Mouse (Mus musculus): ENCODE results near the gene Vmn1r123. TPM values are rescaled to one million over a fixed set of nuclear protein-coding genes. Genes with fewer than 3 reads are reported as not detected.
"Not testable (repeated sequence)": the region's sequence is repeated elsewhere in the genome, so short reads cannot be mapped to it uniquely, and the experiment has no call there.

Gene Vmn1r123
- polyA plus RNA-seq (2014; fragmentation: Nextera tagmentation; extraction: Ambion mirVana) = not detected in 2 replicates

DNA sequence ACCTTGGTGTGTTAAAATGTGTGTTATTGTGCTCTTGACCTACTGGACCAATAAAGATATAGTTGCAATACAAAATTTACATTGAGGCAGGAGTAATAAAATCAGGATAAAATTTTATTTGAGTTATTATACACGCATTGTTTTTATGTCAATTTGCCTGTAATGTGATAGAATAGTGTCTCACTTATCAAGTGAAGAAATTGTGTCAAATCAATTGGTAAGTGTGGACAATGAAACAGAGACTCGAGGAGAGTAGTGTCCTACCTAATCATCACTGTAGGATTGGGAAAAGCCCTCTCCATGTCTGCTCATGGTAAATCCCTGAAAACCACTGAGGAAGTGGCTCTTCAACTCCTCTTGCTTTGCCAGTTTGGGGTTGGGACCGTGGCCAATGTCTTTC, at the start of gene Vmn1r123:
Gene Vmn1r123 (plus strand): TSS at position 301 of the 400 bp plus-strand sequence.
- not testable (repeated sequence) for H3K27me3 ChIP-seq (ENCODE audit: control insufficient read depth, insufficient read depth, low read length); H3K9ac ChIP-seq (ENCODE audit: low read length); H3K36me3 ChIP-seq (ENCODE audit: control insufficient read depth, insufficient read depth, low read length); H3K27ac ChIP-seq (replicated peaks in 1 of 2; ENCODE audit: control insufficient read depth in 1 of 2, insufficient read depth in 1 of 2, low read depth in 2 of 2, low read length in 2 of 2); H3K4me2 ChIP-seq (ENCODE audit: low read length); H3K4me1 ChIP-seq (ENCODE audit: control insufficient read depth in 2 of 2, insufficient read depth in 2 of 2, low read length in 2 of 2); H3K4me3 ChIP-seq (ENCODE audit: control insufficient read depth in 1 of 2, insufficient read depth in 1 of 2, low read depth in 1 of 2, low read length in 2 of 2); H3K9me3 ChIP-seq (ENCODE audit: control insufficient read depth, low read length); ATAC-seq (ENCODE audit: insufficient number of reproducible peaks, insufficient read depth, low FRiP score, low read depth)
- 38% methylated on average over 1 of the region's 3 CpGs for WGBS

DNA sequence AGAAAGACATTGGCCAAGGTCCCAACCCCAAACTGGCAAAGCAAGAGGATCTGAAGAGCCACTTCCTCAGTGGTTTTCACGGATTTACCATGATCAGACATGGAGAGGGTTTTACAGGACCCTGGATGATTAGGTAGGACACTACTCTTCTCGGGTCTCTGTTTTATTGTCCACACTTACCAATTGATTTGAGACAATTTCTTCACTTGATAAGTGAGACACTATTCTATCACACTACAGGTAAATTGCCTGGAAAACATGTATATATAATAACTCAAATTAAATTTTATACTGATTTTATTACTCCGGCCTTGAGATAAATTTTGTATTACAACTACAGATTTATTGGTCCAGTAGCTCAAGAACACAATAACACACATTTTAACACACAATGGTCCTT, 28.0 kb upstream of the Vmn1r123 start, which contains the start of gene Vmn1r122:
Gene Vmn1r122 (minus strand): TSS at position 101 of the 400 bp plus-strand sequence.
- H3K36me3 ChIP-seq (ENCODE audit: control insufficient read depth, insufficient read depth, low read length); H3K9ac ChIP-seq (ENCODE audit: low read length); H3K9me3 ChIP-seq (ENCODE audit: control insufficient read depth, low read length); H3K4me1 ChIP-seq (ENCODE audit: control insufficient read depth in 2 of 2, insufficient read depth in 2 of 2, low read length in 2 of 2); H3K27ac ChIP-seq (replicated peaks in 1 of 2; ENCODE audit: control insufficient read depth in 1 of 2, insufficient read depth in 1 of 2, low read depth in 2 of 2, low read length in 2 of 2); H3K27me3 ChIP-seq (ENCODE audit: control insufficient read depth, insufficient read depth, low read length); ATAC-seq (ENCODE audit: insufficient number of reproducible peaks, insufficient read depth, low FRiP score, low read depth); H3K4me2 ChIP-seq (ENCODE audit: low read length); H3K4me3 ChIP-seq (ENCODE audit: control insufficient read depth in 1 of 2, insufficient read depth in 1 of 2, low read depth in 1 of 2, low read length in 2 of 2): not testable (repeated sequence)
- 34% methylated on average over 2 of the region's 3 CpGs for WGBS

DNA sequence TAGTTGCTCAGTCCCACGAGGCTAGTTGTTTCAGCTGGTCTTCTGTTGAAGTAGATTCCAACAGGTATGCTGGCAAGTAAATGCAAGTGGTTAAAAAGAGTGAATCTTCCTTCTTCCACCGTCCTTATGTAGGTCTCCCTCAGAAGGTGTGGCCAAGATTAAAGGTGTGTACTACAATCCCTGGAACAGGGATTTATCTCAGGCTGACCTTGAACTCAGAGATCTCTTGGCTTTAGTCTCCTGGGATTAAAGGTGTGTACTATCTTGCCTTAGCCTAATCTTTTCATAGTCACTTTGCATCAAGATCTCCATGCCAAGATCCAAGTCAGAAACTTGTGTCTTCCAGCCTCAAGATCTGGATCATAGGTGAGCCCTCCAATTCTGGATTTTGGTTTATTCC, 28.3 kb downstream of the Vmn1r123 start, which contains the start of gene Gm5157:
Gene Gm5157 (minus strand): TSS at position 101 of the 400 bp plus-strand sequence.
- H3K36me3 ChIP-seq (ENCODE audit: control insufficient read depth, insufficient read depth, low read length); H3K4me2 ChIP-seq (ENCODE audit: low read length); H3K27me3 ChIP-seq (ENCODE audit: control insufficient read depth, insufficient read depth, low read length); ATAC-seq (ENCODE audit: insufficient number of reproducible peaks, insufficient read depth, low FRiP score, low read depth); H3K27ac ChIP-seq (replicated peaks in 1 of 2; ENCODE audit: control insufficient read depth in 1 of 2, insufficient read depth in 1 of 2, low read depth in 2 of 2, low read length in 2 of 2); H3K4me1 ChIP-seq (ENCODE audit: control insufficient read depth in 2 of 2, insufficient read depth in 2 of 2, low read length in 2 of 2); H3K4me3 ChIP-seq (ENCODE audit: control insufficient read depth in 1 of 2, insufficient read depth in 1 of 2, low read depth in 1 of 2, low read length in 2 of 2); H3K9ac ChIP-seq (ENCODE audit: low read length); H3K9me3 ChIP-seq (ENCODE audit: control insufficient read depth, low read length): not testable (repeated sequence)
- 44% methylated on average over 1 of the region's 2 CpGs for WGBS

Other genes starting within 250 kb of the Vmn1r123 start
- gene Vmn1r118, start 249.8 kb upstream of the Vmn1r123 start, polyA plus RNA-seq (2014; fragmentation: Nextera tagmentation; extraction: Ambion mirVana) = not detected in 2 replicates
- not detected in 2 replicates for gene Vmn1r119, start 149.7 kb upstream of the Vmn1r123 start, polyA plus RNA-seq (2014; fragmentation: Nextera tagmentation; extraction: Ambion mirVana)
- not detected in 2 replicates for gene Vmn1r120, start 108.4 kb upstream of the Vmn1r123 start, polyA plus RNA-seq (2014; fragmentation: Nextera tagmentation; extraction: Ambion mirVana)
- gene Vmn1r121, start 63.7 kb upstream of the Vmn1r123 start, polyA plus RNA-seq (2014; fragmentation: Nextera tagmentation; extraction: Ambion mirVana) = not detected in 2 replicates
- not detected in 2 replicates for gene Vmn1r122, start 28.1 kb upstream of the Vmn1r123 start, polyA plus RNA-seq (2014; fragmentation: Nextera tagmentation; extraction: Ambion mirVana)
- not detected in 2 replicates for gene Gm5157, start 28.2 kb downstream of the Vmn1r123 start, polyA plus RNA-seq (2014; fragmentation: Nextera tagmentation; extraction: Ambion mirVana)
- gene Vmn1r124, start 98.4 kb downstream of the Vmn1r123 start, polyA plus RNA-seq (2014; fragmentation: Nextera tagmentation; extraction: Ambion mirVana) = not detected in 2 replicates
- not detected in 2 replicates for gene Vmn1r125, start 110.0 kb downstream of the Vmn1r123 start, polyA plus RNA-seq (2014; fragmentation: Nextera tagmentation; extraction: Ambion mirVana)
- not detected in 2 replicates for gene Vmn1r126, start 139.3 kb downstream of the Vmn1r123 start, polyA plus RNA-seq (2014; fragmentation: Nextera tagmentation; extraction: Ambion mirVana)
- not detected in 2 replicates for gene Vmn1r127, start 157.7 kb downstream of the Vmn1r123 start, polyA plus RNA-seq (2014; fragmentation: Nextera tagmentation; extraction: Ambion mirVana)
- gene Vmn1r128, start 187.2 kb downstream of the Vmn1r123 start, polyA plus RNA-seq (2014; fragmentation: Nextera tagmentation; extraction: Ambion mirVana) = not detected in 2 replicates
- gene Vmn1r129, start 199.1 kb downstream of the Vmn1r123 start, polyA plus RNA-seq (2014; fragmentation: Nextera tagmentation; extraction: Ambion mirVana) = not detected in 2 replicates

Measured in heart, embryonic 14.5 days (tissue).